Mouse (Mus musculus) heart, adult 2 months (tissue): Measurements from ENCODE around the gene Ebf1. TPM values are rescaled to one million over a fixed set of nuclear protein-coding genes. Genes with fewer than 3 reads are reported as not detected.

Experiments used
- DNase-seq, 2 experiments: peaks; one replicate each; pipeline ENCODE4 v3.0.0; 2021
- H3K27ac ChIP-seq: fragments of 200-600 bp; 2 replicates; pipeline ENCODE4 v1.8.1; 2022
- H3K27me3 ChIP-seq: fragments of 200-500 bp; 2 replicates; pipeline ENCODE4 v1.6.1; 2012; ENCODE audit warnings: mild to moderate bottlenecking, low read length, inconsistent platforms, mixed read lengths; ENCODE audit not compliant: control insufficient read depth, insufficient read depth
- H3K36me3 ChIP-seq: fragments of 200-500 bp; 2 replicates; pipeline ENCODE4 v1.6.1; 2012; ENCODE audit warnings: low read length, inconsistent platforms; ENCODE audit not compliant: control insufficient read depth, insufficient read depth
- H3K4me1 ChIP-seq: fragments of 200-500 bp; 2 replicates; pipeline ENCODE4 v1.6.1; 2011; ENCODE audit warnings: low read length; ENCODE audit not compliant: control insufficient read depth, insufficient read depth
- H3K4me3 ChIP-seq: fragments of 200-600 bp; 2 replicates; pipeline ENCODE4 v1.8.1; 2022
- H3K79me2 ChIP-seq: fragments of 200-500 bp; replicated peaks from 2 replicates; pipeline ENCODE4 v1.6.1; 2012; ENCODE audit warnings: mild to moderate bottlenecking, inconsistent platforms, low read length, moderate library complexity, mixed read lengths; ENCODE audit not compliant: control insufficient read depth, insufficient read depth
- H3K9ac ChIP-seq: fragments of 200-500 bp; 2 replicates; pipeline ENCODE4 v1.6.1; 2012; ENCODE audit warnings: low read depth, mild to moderate bottlenecking, control low read depth, inconsistent platforms, low read length, mixed read lengths
- CTCF ChIP-seq: fragments of 200-600 bp; IDR thresholded peaks from 2 replicates; pipeline ENCODE4 v1.8.1; 2022; ENCODE audit warnings: antibody characterized with exemption, mild to moderate bottlenecking, moderate library complexity
- EP300 ChIP-seq: fragments of 200-500 bp; IDR thresholded peaks from 2 replicates; pipeline ENCODE4 v1.6.1; 2011; ENCODE audit warnings: low read depth, low read length, control low read depth; ENCODE audit not compliant: insufficient read depth
- POLR2A ChIP-seq: fragments of 200-500 bp; IDR thresholded peaks from 2 replicates; pipeline ENCODE4 v1.6.1; 2011; ENCODE audit warnings: mild to moderate bottlenecking, low read depth, low read length, control low read depth; ENCODE audit not compliant: insufficient read depth
- WGBS: fragments of 180-500 bp; shearing (Covaris S2); methylation state at CpG from one replicate; pipeline ENCODE4 v1.1.7; 2018; 5-methylcytosine and 5-hydroxymethylcytosine counted together
- intact Hi-C: fragments of 180-260 bp; cut with DNase I; formaldehyde crosslinking; loops from one replicate; pipeline ENCODE4 v1.15.1; 2025
- polyA plus RNA-seq: library from polyadenylated mRNA; depleted of rRNA; stranded (reverse); fragments of >200 nt; gene quantifications from 2 replicates; pipeline ENCODE4 v1.2.3, GENCODE M21; 2012
- total RNA-seq, 2 experiments: library from RNA; stranded (reverse); gene quantifications; 2 replicates each; pipeline ENCODE4 v1.2.3; 2021

Gene Ebf1
- total and polyA plus RNA-seq, 3 experiments, result 11.4 to 13.6 (median 12.2) TPM

DNA sequence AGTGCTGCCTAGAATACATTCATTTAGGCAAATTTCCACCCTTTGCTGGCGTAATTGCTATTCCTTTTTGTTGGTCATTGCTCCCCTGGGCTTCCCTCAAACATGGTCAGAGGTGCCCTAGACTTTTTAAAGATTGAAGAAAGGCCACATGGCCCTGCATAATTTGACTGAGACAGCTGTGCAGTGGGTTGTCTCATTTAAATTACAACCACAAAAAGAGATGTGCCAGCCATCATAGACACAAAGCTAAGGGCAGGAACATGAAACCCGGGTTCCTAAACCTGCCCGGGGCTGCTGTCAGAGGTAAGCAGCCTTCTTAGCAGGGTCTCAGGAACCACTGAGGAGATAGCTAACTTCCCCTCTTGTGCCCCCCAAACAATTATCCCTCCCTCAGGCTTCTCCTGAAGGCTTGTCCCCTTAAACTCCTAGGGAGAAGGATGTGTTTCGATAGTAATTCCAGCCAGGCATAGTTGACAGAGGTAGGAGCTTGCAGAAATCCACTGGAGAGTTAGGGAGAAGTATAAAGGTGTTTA is 46.6 kb downstream of the Ebf1 start:
- peaks cover 16% of the 10 kb centered on the region for H3K36me3 ChIP-seq
- DNase-seq, result no peak
- no peak overlapping the region for H3K9ac ChIP-seq
- peak overlapping the region; percentile 86; the same call in 1 of the 2 replicates for H3K27ac ChIP-seq
- no peak overlapping the region for H3K4me3 ChIP-seq
- WGBS, result 73% methylated on average over 4 of the region's 4 CpGs
- no peak for TF ChIP-seq CTCF
- no peaks in the 10 kb centered on the region; the same call in 1 of the 2 replicates for H3K79me2 ChIP-seq
- H3K27me3 ChIP-seq, result no peaks in the 10 kb centered on the region
- H3K4me1 ChIP-seq, result peaks cover 16% of the 10 kb centered on the region
- intact Hi-C loops, result loop anchor here (5.0 kb wide), 1 partner anchor 41 kb away; no protein-coding TSS in a partner anchor

DNA sequence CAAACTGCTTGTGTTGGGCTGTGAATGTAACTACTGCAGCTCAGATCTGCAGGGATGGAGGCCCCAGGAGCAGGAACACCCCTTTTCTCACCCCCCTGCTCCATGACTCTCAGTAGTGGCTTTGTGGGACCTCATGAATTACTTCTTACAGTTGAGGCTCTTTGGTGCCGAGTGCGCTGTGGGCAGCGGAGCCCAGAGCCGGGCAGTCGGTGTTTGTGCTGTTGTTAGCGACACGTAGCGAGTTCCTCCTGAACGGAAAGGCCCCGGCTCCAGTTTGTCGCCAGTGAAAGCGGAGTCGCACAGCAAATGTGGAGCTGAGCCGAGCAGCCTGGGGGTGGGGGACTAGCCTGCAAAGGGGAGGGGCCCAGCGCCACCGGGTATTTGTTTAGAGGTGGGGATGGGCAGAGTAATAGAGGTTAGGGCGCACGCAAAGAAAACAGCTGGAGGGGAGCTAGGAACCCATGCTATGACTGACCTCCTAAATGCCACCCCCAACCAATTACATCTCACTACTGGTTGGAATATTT is 48.1 kb downstream of the Ebf1 start:
- peak overlapping the region; percentile 81 for H3K9ac ChIP-seq
- no peaks in the 10 kb centered on the region for H3K27me3 ChIP-seq
- intact Hi-C loops, result loop anchor here (5.0 kb wide), 1 partner anchor 77 kb away; no protein-coding TSS in a partner anchor

DNA sequence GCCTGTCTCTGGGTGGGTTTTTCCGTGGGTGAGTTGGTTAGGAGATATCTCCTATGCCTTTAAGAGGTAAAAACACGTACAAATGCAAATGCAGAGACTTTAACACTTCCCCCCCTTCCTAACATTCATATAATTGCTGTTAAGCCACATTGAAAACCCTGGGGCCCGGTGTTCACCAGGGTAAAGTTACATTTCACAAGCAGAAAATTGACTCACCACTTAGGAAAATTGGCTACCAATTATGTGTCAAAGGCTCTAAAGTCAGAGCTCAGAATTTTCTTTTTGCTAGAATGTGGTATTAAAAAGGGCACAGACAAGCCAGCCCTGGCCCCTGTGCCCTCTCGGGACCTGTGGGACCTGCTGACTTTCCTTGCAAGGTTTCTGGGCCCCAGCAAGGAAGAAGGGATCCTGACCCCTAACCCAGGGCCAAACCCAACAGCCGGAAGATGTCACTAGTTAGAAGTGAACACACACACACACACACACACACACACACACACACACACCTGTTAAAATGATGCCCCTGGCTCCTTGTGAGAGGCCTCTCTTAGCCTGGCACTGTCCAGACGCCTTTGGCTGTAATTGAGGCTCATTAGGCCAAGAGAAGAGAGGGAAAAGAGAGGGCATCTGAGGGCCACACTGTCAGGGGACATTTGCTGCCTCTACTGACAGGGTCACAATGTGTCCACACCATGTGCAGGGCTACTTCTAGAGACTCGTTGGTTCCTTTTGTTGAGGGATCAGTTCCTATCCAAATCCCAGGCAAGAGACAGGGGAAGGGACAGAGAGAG is 48.8 kb downstream of the Ebf1 start:
- WGBS, result 57% methylated on average over 7 of the region's 7 CpGs
- H3K4me3 ChIP-seq, result peak overlapping the region; percentile 23; the same call in 1 of the 2 replicates
- intact Hi-C loops, result loop anchor here (2.0 to 5.0 kb wide), 2 partner anchors 17 to 76 kb away; no protein-coding TSS in a partner anchor

More for the DNA sequence above, 48.1 kb downstream of the Ebf1 start:
- Histone ChIP-seq H3K4me1 (peaks cover 18% of the 10 kb centered on the region), H3K79me2 (no peaks in the 10 kb centered on the region; the same call in 1 of the 2 replicates), H3K4me3 (peak overlapping the region; percentile 23; the same call in 1 of the 2 replicates), H3K36me3 (peaks cover 16% of the 10 kb centered on the region), H3K27ac (peak overlapping the region; percentile 86)
- DNase-seq, result peak; percentile 76 to 77
- TF ChIP-seq CTCF (no peak), POLR2A (peak; percentile 57), EP300 (no peak)
- 6% methylated on average over 18 of the region's 18 CpGs for WGBS

DNA sequence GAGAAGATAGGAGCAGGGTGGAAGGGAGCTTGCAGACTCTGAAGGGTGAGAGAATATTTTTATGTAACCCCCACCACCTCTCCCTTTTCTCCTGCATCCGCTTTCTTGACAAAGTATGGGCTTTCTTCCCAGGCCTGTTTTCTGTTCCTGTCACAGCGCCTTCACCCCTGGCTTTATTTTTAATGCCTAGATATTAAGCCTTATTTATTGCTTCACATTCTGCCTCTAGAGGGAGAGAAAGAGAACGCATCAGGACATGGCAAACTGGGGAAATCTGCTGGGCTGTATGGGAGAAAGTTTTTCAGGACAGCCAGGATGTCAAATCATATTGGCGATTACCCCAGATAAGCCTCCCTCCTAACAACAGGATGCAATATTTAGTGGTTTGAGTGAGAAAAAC is 49.6 kb downstream of the Ebf1 start:
- WGBS, result 52% methylated on average over 4 of the region's 4 CpGs
- Histone ChIP-seq H3K9ac (no peak overlapping the region), H3K36me3 (peaks cover 11% of the 10 kb centered on the region), H3K27me3 (no peaks in the 10 kb centered on the region), H3K79me2 (no peaks in the 10 kb centered on the region; the same call in 1 of the 2 replicates), H3K4me1 (peaks cover 7% of the 10 kb centered on the region), H3K27ac (peak overlapping the region; percentile 86), H3K4me3 (no peak overlapping the region)
- TF ChIP-seq CTCF (peak; percentile 54), EP300 (no peak)
- intact Hi-C loops, result loop anchor here (2.0 to 5.0 kb wide), 2 partner anchors 16 to 76 kb away; no protein-coding TSS in a partner anchor
- no peak for DNase-seq

More for the DNA sequence above, 48.8 kb downstream of the Ebf1 start:
- peaks cover 14% of the 10 kb centered on the region for H3K36me3 ChIP-seq
- no peak overlapping the region for H3K9ac ChIP-seq
- H3K79me2 ChIP-seq, result no peaks in the 10 kb centered on the region; the same call in 1 of the 2 replicates
- DNase-seq, result no peak
- no peaks in the 10 kb centered on the region for H3K27me3 ChIP-seq
- peak overlapping the region; percentile 86 for H3K27ac ChIP-seq
- TF ChIP-seq EP300 (no peak), POLR2A (no peak), CTCF (no peak)
- peaks cover 15% of the 10 kb centered on the region for H3K4me1 ChIP-seq

DNA sequence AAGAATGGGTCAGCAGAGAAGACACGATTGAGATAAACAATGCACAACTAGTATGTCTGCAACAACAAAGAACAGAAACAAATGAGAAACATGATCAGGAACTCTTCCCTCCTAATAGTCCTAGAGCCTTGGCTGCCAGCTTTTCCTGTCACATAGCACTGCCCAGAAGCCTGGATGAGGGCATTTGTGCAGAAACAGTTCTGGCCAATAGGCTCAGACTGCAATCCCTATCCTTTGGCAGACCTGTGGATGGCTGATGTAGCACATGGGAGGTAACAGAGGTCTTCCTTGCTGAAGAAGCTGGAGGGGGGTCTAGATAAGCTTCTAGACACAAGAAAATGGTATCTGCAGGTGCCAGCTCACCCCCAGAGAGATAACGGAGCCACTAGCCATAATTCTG is 64.2 kb downstream of the Ebf1 start:
- no peak for TF ChIP-seq EP300
- no peak for TF ChIP-seq CTCF
- no peak for TF ChIP-seq POLR2A
- H3K79me2 ChIP-seq, result no peaks in the 10 kb centered on the region
- H3K36me3 ChIP-seq, result peaks cover 13% of the 10 kb centered on the region
- intact Hi-C loops, result loop anchor here (10.0 kb wide), 2 partner anchors 213 to 293 kb away; no protein-coding TSS in a partner anchor
- H3K27me3 ChIP-seq, result 0 out of 2 replicates have a peak, but pooled peaks cover 2% of the 10 kb centered on the region
- no peak for DNase-seq
- H3K9ac ChIP-seq, result no peak overlapping the region
- no peak overlapping the region for H3K4me3 ChIP-seq
- H3K27ac ChIP-seq, result peak overlapping the region; percentile 41; the same call in 1 of the 2 replicates
- 72% methylated on average over 2 of the region's 2 CpGs for WGBS
- peaks cover 13% of the 10 kb centered on the region for H3K4me1 ChIP-seq

DNA sequence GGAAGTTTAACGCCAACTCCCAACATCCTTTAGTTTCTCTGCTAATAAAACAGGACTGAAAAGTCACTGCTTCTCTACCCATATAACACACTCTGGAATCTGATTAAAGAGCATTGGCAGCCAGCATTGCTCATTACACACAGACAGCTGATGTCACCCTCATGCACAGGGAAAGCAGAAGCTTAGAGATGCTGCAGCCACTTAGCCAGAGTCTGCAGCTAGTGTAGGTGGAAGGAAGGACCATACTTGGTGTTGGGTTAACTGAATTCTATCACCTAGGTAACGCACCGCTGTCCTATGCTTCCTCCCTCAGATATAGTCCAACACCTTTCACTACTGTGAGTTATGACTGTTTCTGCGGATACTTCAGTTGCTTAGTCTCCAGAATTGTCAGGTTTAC is 64.9 kb downstream of the Ebf1 start:
- intact Hi-C loops, result loop anchor here (2.0 to 10.0 kb wide), 3 partner anchors 15 to 293 kb away; no protein-coding TSS in a partner anchor
- no peak overlapping the region for H3K9ac ChIP-seq
- peaks cover 17% of the 10 kb centered on the region for H3K4me1 ChIP-seq
- TF ChIP-seq CTCF (no peak), EP300 (no peak), POLR2A (no peak)
- no peaks in the 10 kb centered on the region for H3K79me2 ChIP-seq
- H3K27me3 ChIP-seq, result 0 out of 2 replicates have a peak, but pooled peaks cover 2% of the 10 kb centered on the region
- WGBS, result 81% methylated on average over 4 of the region's 4 CpGs
- H3K4me3 ChIP-seq, result no peak overlapping the region
- no peak for DNase-seq
- H3K36me3 ChIP-seq, result peaks cover 12% of the 10 kb centered on the region
- peak overlapping the region; percentile 20; the same call in 1 of the 2 replicates for H3K27ac ChIP-seq
